Mouse (Mus musculus) mature B cell (primary cell): ENCODE data around the gene Trrap.

Experiments used
- in situ Hi-C: fragments of 300-500 bp; cut with MboI; formaldehyde crosslinking; loops from 2 replicates; pipeline ENCODE4 v1.14.3; 2019

The Trrap gene

DNA sequence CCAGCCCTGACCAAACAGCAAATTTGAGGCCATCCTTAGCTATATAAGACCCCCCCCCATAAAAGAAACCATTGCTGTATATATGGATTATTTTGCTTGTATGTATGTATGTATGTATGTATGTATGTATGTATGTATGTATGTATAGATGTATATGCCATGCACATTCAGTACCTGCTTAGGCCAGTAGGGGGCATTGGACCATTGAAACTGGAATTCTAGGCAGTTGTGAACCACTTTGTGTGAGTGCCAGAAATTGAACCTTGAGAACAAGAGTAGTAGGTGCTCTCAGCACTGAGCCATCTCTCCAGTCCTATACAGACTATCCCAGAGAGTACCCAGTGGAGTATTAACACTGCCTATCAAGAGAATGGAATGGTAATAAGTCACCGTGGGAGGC lies 104.2 kb downstream of the Trrap start:
- in situ Hi-C loops = no loop called here

GRCm38 (mm10) chr5:144872326-144872725 lies 104.8 kb downstream of the Trrap start:
- in situ Hi-C loops = no loop called here

GRCm38 (mm10) chr5:144872867-144873266 lies 105.3 kb downstream of the Trrap start:
- in situ Hi-C loops = no loop called here

- in situ Hi-C loops = no loop called here
Measured at GRCm38 (mm10) chr5:144875227-144875626, 107.7 kb downstream of the Trrap start.

DNA sequence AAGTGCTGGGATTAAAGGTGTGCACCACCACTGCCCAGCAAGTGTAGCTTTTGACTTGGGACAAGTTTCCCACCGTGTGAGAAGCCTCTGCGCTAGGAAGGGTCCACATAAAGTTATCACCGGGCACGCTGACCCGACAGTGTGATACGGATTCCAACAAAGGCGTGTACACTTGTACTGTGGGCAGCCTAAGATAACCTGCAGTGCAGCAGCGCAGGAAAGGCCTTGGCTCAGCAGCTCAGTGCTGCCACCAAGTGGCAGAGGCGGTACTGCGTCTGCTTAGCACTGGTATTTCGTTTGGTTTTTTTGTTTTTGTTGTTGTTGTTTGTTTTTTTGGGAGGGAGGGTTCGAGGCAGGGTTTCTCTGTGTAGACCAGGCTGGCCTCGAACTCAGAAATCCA lies 108.4 kb downstream of the Trrap start:
- in situ Hi-C loops = no loop called here

GRCm38 (mm10) chr5:144877021-144877420 lies 109.5 kb downstream of the Trrap start:
- in situ Hi-C loops = no loop called here

GRCm38 (mm10) chr5:144881670-144882399 lies 114.3 kb downstream of the Trrap start:
- in situ Hi-C loops = no loop called here

GRCm38 (mm10) chr5:144884629-144885217 lies 117.2 kb downstream of the Trrap start:
- in situ Hi-C loops = no loop called here

DNA sequence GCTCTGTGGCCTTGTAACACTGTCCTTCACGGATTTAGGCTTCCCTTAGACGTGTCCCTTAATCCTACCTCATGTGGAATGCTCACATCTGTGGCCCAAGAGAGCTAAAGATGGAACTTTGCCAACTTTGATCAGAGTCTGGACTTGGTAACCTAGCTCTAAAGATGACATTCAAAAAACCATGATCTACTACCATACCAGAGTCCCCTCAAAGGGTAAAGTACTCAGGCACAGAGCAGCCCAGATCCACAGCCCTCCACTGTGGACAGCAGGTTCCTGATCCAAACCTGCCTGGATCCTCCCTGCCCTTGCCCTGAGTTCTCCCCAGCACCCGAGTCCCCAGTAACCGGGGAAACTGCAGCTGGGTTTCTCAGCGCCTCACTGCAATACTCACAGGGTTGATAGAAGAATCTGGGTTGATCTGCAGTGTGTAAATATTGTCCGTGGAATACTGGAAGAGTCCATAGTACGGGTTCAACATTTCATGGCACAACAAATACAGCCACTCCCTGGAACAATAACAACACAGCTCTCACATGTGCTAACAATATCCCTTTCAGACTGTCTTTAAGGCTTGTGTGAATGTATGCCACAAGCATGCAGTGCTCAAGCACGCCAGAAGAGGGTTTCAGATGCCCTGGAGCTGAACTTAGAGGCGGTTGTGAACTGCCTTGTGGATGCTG lies 118.6 kb downstream of the Trrap start:
- in situ Hi-C loops = no loop called here

DNA sequence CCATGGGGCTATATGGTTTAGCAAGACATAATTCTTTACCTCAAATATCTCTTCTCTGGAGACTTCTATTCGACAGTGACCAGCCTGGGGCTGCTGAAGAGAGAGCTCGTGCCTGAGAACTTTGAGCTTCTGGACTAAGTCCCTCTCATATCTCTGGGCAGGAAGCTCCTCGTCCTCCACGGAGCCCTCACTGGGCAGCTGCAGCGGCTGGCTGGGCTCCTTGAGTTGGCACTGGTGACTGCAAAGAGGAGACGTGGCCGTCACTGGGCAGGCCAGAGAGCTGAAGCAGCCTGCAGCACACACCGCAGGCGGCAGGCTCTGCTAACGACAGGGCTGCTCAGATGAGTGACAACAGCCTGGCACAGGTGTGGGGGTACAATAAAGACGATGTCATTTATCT lies 123.7 kb downstream of the Trrap start:
- in situ Hi-C loops = no loop called here

GRCm38 (mm10) chr5:144897881-144898280 lies 130.3 kb downstream of the Trrap start:
- in situ Hi-C loops = no loop called here

DNA sequence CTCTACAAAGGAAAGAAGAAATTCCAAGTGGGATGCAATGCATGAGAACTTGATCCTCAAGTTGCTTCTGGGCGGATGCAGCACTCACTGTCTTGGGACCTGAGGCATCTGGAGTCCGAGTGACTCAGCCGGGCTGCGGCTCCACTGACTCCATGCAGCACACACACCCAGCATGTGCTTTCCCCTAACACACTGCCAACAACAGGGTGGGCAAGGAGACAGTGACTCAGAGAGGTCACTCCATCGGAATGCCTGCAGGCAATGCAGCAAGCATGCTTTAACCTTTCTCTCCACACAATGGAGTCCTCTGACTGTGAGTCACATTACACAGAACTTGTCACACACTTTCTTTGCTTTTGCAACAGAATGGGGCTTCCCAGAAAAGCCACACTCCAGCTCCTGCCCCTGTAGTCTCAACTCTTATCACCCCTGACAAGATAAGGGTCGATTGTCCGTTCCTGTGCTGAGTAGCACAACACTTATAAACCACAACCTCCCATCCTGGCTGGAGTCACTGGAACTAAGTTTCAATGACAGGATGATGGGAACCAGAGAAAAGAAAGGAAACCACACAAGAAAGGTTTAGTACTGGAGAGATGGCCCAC lies 131.0 kb downstream of the Trrap start:
- in situ Hi-C loops = no loop called here

DNA sequence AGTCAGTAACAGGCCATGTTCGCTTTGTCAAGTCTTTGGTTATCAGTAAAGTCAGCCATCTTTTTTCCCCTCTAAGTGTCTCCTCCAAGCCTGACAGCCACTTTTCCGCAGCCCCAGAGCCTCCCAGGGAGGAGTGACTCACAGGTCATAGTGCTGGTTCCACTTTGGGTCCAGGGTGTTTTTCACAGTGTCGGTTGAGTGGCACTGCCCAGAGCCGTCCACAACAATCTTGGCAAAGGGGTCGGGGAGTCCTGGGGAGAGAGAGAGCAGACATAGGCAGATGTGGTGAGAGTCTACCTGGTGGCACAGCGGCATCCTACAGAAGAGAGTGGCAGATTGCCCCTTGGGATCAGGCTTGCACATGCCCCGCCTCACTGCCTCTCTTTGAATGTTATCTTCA lies 133.5 kb downstream of the Trrap start:
- in situ Hi-C loops = no loop called here

DNA sequence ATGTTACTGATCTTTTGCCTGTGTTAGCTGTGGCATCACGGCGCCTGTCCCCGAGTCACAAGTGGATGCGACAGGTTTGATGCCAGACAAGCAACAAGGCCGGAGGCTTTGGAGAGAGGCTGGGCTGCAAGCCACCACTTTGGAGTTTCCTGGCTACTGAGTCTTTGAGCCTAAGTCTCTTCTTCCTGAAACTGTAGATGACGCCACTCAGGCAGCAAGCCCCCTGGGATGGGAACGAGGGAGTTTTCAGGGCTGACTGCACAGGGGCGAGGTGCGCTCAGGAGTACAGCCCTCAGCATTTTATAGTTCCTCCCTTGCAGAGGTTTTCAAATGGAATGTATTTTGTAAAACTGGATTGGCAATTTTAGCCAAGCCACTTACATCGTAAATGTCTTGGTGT lies 134.3 kb downstream of the Trrap start:
- in situ Hi-C loops = no loop called here

- in situ Hi-C loops = no loop called here
Measured at GRCm38 (mm10) chr5:144904356-144905134, 137.0 kb downstream of the Trrap start.

- in situ Hi-C loops = no loop called here
Measured at GRCm38 (mm10) chr5:144907591-144907990, 140.1 kb downstream of the Trrap start.
